Mouse (Mus musculus) E14TG2a.4 (cell line): ENCODE results near the gene Gm49416.

Experiments used
- CTCF ChIP-seq: conservative IDR thresholded peaks from 2 replicates; pipeline ENCODE4 v1.5.1; 2014; ENCODE audit warnings: low read length
- NANOG ChIP-seq: IDR thresholded peaks from 2 replicates; pipeline ENCODE4 v1.6.1; 2014; ENCODE audit warnings: borderline replicate concordance, low read length, mixed read lengths

GRCm38 (mm10) chr19:8872266-8872840 is 16.4 kb upstream of the Gm49416 start:
- TF ChIP-seq NANOG (no peak), CTCF (no peak)
